Mouse (Mus musculus): Measurements from ENCODE around the gene Lifr.

The Lifr gene

GRCm38 (mm10) chr15:7090211-7090765 lies at the start of gene Lifr:
TSS of gene Lifr (plus strand) at chr15:7090614.
- no peak for DNase-seq (ENCODE audit: low spot score in 2 of 2)

- DNase-seq (ENCODE audit: low spot score in 2 of 2), result no peak
Measured at GRCm38 (mm10) chr15:7044081-7044749, 46.2 kb upstream of the Lifr start.

DNA sequence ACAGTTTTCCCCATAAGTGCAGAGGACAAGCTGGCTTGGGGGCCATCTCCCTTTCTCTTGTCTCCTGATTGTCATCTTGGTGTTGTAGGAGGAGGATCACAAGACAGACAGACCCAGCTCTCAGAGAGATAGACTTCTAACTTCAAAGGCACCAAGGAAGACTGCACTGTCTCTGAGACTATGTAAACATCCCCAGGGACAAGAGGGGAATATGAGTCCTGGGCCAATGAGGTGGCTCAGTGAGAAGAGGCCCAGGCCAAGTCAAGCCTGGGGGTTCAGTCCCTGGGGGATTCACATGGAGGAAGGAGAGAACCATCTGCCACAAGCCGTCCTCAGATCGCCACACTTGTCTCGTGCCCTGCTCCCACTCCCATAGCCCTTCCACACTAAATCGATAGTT lies 45.4 kb upstream of the Lifr start:
- DNase-seq (ENCODE audit: low spot score in 2 of 2), result no peak

DNA sequence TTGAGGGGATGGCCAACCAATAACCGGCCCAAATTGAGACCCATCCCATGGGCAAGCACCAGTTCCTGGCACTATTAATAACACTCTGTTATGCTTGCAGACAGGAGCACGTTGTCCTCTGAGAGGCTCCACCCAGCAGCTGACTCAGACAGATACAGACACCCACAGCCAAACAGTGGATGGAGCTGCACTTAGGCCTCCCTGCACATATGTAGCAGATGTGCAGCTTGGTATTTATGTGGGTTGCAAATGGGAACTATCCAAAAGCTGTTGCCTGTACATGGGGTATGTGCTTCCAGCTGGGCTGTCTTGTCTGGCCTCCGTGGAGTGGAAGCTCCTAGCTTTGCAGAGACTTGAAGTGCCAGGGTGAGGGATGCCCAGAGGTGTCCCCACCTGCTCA lies 42.5 kb upstream of the Lifr start:
- DNase-seq (ENCODE audit: low spot score in 2 of 2), result peak; percentile 8 to 34

DNA sequence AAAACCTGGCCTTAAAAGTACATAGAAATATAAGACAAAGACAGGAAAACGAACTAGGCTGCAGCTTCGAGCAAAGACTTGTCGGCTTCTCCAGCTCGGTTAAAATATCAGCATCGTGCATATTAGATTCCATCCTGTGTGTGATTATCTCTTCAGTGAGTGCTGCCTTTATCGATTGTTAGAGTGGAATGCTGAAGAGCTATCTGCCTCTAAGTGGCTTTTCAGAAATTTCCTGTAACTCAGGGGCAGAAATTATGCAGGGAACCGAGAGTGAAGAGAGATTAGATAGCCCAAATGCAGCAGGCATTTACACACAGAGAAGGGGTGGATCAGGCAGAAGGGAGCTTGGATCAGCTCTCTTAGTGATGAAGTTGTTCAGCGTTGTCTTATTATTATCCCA lies 41.5 kb upstream of the Lifr start:
- no peak for DNase-seq (ENCODE audit: low spot score in 2 of 2)

DNA sequence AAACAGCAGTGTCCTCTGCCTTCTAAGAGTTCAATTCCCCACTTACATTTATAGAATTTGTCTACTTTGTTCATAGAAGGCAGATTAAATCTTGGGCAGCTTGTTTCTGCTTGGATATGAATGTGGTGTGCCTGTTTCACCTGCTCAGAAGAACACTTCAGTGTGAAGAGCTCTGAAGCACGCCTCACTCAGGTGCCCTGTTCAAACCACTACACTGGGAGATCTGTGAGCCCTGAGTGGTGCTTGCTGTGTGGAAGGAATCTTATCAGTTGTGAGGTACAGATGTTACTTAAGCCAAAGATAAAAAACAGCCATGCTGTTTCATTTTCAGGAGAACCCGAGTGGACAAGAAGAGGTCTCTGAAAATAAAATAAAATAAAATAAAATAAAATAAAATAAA lies 38.7 kb upstream of the Lifr start:
- DNase-seq (ENCODE audit: low spot score in 2 of 2), result no peak

- DNase-seq (ENCODE audit: low spot score in 2 of 2), result no peak
Measured at GRCm38 (mm10) chr15:7052117-7052516, 38.3 kb upstream of the Lifr start.

DNA sequence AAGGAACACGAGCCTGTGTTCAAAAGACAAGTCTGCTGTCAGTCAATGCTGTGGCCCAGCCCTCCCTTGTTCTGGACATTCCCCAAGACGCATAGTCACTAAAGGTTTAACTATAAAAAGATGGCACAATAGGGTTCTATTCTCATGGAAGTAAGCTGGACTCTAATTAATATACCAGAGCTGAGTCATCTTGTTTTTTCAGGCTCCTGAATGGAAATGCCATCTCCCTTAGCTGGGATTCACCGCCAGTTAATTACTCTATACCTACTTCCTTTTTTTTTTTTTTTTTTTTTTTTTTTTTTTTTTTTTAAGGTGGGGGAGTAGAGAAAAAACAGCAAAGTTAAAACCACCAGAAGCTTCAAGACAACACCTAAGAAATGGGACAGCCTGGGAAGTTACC lies 33.6 kb upstream of the Lifr start:
- no peak for DNase-seq (ENCODE audit: low spot score in 2 of 2)

DNA sequence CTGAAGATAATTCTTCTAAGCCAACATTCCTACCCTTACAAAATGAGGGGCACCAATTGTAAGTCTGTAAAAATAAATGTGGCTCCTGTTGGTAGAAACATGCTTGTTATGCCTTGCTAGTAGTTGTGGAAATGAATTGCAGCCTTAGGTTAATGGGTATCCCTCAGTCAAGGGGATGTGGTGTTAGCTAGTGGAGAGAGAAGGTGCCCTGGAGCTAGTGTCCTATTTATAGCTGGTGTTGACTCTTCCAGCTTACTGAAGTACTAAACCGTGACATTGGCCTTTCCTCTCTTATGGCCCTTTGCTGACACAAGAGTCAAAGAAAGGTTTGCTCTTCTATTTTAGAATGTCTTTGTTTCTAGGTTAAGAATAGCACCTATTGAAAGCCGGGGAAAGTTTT lies 29.9 kb upstream of the Lifr start:
- DNase-seq (ENCODE audit: low spot score in 2 of 2), result no peak

- no peak for DNase-seq (ENCODE audit: low spot score in 2 of 2)
Measured at GRCm38 (mm10) chr15:7061995-7062697, 28.3 kb upstream of the Lifr start.

DNA sequence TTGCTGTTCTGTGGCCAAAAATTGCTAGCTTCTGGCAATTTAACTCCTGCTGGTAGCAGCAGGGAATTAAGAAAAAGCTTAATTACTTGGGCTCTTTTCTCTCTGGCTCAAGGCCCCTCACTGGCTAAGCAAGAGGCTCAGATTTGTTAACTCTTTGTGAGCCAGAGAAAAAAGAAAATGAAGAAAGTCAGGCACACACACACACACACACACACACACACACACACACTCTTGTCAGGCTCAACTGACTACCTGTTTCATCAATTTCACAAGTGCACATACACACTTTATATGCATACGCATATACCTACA lies 27.8 kb upstream of the Lifr start:
- no peak for DNase-seq (ENCODE audit: low spot score in 2 of 2)

GRCm38 (mm10) chr15:7063521-7064240 lies 26.7 kb upstream of the Lifr start:
- no peak for DNase-seq (ENCODE audit: low spot score in 2 of 2)

DNA sequence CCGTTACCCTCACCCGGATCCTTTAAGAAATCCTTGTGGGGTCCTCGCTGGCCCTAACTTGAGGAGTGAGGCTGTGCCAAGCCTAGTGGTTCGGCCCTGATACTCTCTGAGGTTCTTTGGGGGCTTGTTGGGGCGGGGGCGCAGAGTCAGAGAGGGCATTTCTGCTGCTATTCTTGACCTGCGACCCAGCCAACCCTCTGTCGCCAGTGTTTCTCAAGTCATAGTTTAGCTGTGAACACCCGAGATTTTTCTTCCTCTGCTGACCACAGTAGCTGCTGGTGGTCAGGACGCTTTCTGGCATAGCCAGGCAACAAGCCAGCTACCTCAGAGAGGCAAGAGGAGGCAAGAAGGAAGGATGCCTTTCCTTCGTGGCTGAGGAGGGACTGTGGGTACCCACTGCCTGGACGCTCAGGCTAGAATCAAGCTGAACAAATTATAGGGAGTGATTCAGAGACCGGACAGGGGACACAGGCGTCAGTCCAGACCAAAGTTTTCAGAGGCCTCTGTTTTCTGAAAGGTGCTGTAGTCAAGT lies 25.4 kb upstream of the Lifr start:
- no peak for DNase-seq (ENCODE audit: low spot score in 2 of 2)

DNA sequence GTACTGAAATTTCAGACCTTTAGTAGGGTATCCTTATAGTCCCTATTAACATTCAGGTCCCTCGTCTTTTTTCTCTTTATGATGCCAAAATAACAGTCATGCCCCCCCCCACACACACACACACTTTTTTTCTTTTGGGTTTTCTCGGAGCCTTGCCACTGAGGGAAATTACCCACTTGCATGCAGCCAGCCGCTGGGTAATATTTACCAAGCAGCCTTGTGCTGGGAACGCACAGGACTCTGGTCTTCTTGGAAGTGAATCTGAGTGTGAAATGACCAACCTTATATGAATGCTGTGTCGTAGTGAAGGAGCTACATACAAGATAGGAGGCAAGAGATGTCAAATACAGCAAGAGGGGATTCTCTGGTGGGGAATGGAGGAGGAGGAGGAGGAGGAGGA lies 24.8 kb upstream of the Lifr start:
- no peak for DNase-seq (ENCODE audit: low spot score in 2 of 2)

- DNase-seq (ENCODE audit: low spot score in 2 of 2), result no peak
Measured at GRCm38 (mm10) chr15:7066752-7067151, 23.7 kb upstream of the Lifr start.

DNA sequence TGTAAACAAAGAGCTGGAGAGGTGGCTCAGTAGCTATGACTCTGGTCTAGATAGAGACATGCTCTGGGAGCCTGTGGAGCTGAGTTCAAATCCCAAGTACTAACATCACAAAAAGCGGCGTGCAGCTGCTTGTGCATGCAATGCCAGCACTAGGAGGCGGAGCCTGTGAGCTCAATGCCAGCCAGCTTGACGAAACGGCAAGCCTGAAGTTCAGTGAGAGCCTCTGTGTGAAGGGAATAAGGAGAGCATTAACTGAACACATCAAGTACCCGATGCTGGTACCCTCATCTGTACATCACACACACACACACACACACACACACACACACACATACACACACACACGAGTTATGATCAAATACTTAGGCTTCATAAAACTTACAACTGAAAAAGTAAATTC lies 21.0 kb upstream of the Lifr start:
- no peak for DNase-seq (ENCODE audit: low spot score in 2 of 2)

DNA sequence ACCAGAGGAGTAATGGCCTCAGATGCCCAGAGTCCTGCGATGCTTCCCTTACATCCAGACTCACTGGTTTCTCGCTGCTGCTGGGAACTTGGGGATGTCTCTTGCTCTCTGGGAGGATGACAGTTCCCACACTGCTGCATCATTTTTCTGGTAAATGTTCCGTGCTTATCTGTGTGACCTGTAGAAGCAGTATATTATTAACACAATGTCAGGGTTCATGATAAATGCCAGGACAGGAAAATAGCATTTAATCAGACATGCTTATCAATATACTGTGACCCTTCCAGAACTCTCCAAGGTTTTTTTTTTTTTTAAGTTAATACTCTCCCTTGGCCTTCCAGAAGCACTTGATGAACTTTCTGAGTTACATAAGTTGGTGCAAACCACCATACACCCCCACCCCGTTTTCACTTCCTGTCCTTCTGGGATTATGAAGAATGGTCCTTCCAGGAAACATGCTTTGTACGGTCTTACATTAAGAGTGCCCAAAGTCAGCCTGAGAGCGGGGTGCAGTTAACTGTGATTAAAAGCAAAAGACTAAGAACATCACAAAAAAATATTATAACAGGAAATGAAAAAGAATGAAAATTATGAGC lies 20.1 kb upstream of the Lifr start:
- no peak for DNase-seq (ENCODE audit: low spot score in 2 of 2)

- DNase-seq (ENCODE audit: low spot score in 2 of 2), result no peak
Measured at GRCm38 (mm10) chr15:7073269-7073668, 17.1 kb upstream of the Lifr start.

- no peak for DNase-seq (ENCODE audit: low spot score in 2 of 2)
Measured at GRCm38 (mm10) chr15:7075185-7075584, 15.2 kb upstream of the Lifr start.

- DNase-seq (ENCODE audit: low spot score in 2 of 2), result no peak
Measured at GRCm38 (mm10) chr15:7078356-7078755, 12.1 kb upstream of the Lifr start.

GRCm38 (mm10) chr15:7079631-7080337 lies 10.6 kb upstream of the Lifr start:
- no peak for DNase-seq (ENCODE audit: low spot score in 2 of 2)

Measured in left cerebral cortex, adult 9 months (tissue).